Mouse (Mus musculus) MEL (cell line): ENCODE results near the gene Sez6.

Source experiments
- CTCF ChIP-seq, 3 experiments: IDR thresholded peaks in 2 of 3; conservative IDR thresholded peaks in 1 of 3; 2 replicates each; pipeline ENCODE4 v1.5.1; 2011 to 2012; ENCODE audit warnings: low read length in 3 of 3, low read depth in 2 of 3, mild to moderate bottlenecking in 2 of 3, improper control_type of control experiment in 1 of 3, inconsistent platforms in 1 of 3, mixed read lengths in 1 of 3, moderate library complexity in 1 of 3; ENCODE audit not compliant: control insufficient read depth in 1 of 3, insufficient read depth in 1 of 3, poor library complexity in 1 of 3, severe bottlenecking in 1 of 3
- EP300 ChIP-seq, 2 experiments: IDR thresholded peaks; 2 replicates each; pipeline ENCODE4 v1.6.1; 2011; ENCODE audit warnings: improper control_type of control experiment in 2 of 2, low read length in 2 of 2, low read depth in 1 of 2, mild to moderate bottlenecking in 1 of 2
- ETS1 ChIP-seq: IDR thresholded peaks from 2 replicates; pipeline ENCODE4 v1.6.1; 2012; ENCODE audit warnings: low read depth, mild to moderate bottlenecking, inconsistent platforms, low read length, improper control_type of control experiment, moderate library complexity
- GABPA ChIP-seq: IDR thresholded peaks from 2 replicates; pipeline ENCODE4 v1.6.1; 2012; ENCODE audit warnings: low read depth, mild to moderate bottlenecking, inconsistent platforms, low read length, improper control_type of control experiment, moderate library complexity
- MXI1 ChIP-seq: IDR thresholded peaks from 2 replicates; pipeline ENCODE4 v1.6.1; 2011; ENCODE audit warnings: mild to moderate bottlenecking, low read depth, low read length, improper control_type of control experiment
- NRF1 ChIP-seq: IDR thresholded peaks from 2 replicates; pipeline ENCODE4 v1.6.1; 2014; ENCODE audit warnings: low read depth, mild to moderate bottlenecking, inconsistent platforms, low read length, improper control_type of control experiment, moderate library complexity; ENCODE audit not compliant: poor library complexity, insufficient read depth, severe bottlenecking
- POLR2A ChIP-seq, 2 experiments: IDR thresholded peaks; 2 replicates each; pipeline ENCODE4 v1.6.1; 2011 to 2012; ENCODE audit warnings: low read length in 2 of 2, mild to moderate bottlenecking in 2 of 2, control low read depth in 1 of 2, improper control_type of control experiment in 1 of 2, low read depth in 1 of 2, moderate library complexity in 1 of 2; ENCODE audit not compliant: control insufficient read depth in 1 of 2, insufficient read depth in 1 of 2, poor library complexity in 1 of 2
- RCOR1 ChIP-seq: IDR thresholded peaks from 2 replicates; pipeline ENCODE4 v1.6.1; 2012; ENCODE audit warnings: low read depth, mild to moderate bottlenecking, inconsistent platforms, low read length, improper control_type of control experiment
- SMC3 ChIP-seq: IDR thresholded peaks from 2 replicates; pipeline ENCODE4 v1.6.1; 2011; ENCODE audit warnings: low read depth, low read length, improper control_type of control experiment
- TAL1 ChIP-seq: IDR thresholded peaks from 2 replicates; pipeline ENCODE4 v1.6.1; 2012; ENCODE audit warnings: mild to moderate bottlenecking, inconsistent platforms, low read length, moderate library complexity, mixed read lengths
- TCF12 ChIP-seq: IDR thresholded peaks from 2 replicates; pipeline ENCODE4 v1.6.1; 2014; ENCODE audit warnings: low read depth, mild to moderate bottlenecking, inconsistent platforms, low read length, improper control_type of control experiment, moderate library complexity
- USF1 ChIP-seq: IDR thresholded peaks from 2 replicates; pipeline ENCODE4 v1.6.1; 2014; ENCODE audit warnings: low read depth, mild to moderate bottlenecking, inconsistent platforms, low read length, improper control_type of control experiment, moderate library complexity
- ZNF384 ChIP-seq: IDR thresholded peaks from 2 replicates; pipeline ENCODE4 v1.6.1; 2012; ENCODE audit warnings: low read depth, mild to moderate bottlenecking, inconsistent platforms, low read length, improper control_type of control experiment

DNA sequence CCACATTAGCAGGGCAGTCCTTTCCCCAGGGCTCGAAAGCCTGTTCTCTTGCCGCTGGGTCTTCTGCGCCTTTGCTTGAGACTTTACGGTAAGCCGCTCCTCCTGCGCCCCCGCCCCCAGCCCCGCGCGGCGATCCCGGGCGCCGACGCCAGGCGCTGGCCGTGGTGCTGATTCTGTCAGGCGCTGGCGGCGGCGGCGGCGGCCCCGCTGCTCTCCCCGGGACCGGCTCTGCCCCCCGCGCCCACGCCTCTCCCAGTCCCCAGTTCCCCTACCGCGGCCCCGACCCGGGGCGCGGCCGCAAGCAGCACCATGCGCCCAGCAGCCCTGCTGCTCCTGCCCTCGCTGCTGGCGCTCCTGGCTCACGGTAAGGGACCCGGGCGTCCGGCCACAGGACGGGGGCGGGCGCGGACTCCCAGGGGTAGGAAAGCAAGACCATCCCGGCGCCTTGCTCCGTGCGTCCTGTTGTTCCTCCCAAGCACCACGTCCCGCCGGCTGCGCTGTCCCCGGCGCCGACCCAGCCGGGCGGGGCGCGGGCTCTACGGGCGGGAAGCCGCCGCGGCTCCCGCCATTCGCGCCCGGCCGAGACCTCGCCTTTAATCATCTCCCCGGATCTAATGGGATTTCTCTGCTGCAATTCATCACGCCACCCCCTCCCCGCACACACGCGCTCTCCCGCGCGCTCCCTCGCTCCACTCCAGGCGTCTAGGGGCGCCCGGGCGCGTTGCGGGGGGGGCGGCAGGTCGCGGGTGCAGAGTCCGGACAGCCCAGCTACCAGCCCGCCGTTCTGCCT, at the start of gene Sez6:
- no peak for TF ChIP-seq RCOR1
- no peak for TF ChIP-seq POLR2A (IDR thresholded peaks at IDR 0.05; ENCODE audit: control insufficient read depth in 1 of 2, insufficient read depth in 1 of 2, low read depth in 1 of 2, low read length in 2 of 2, poor library complexity in 1 of 2)
- TF ChIP-seq EP300 (IDR thresholded peaks at IDR 0.05; ENCODE audit: low read depth in 1 of 2, low read length in 2 of 2): no peak
- TF ChIP-seq ETS1: no peak
- TF ChIP-seq CTCF (IDR thresholded peaks at IDR 0.05 in 2 of 3, conservative IDR thresholded peaks at IDR 0.05 in 1 of 3; ENCODE audit: control insufficient read depth in 1 of 3, insufficient read depth in 1 of 3, low read depth in 2 of 3, low read length in 3 of 3, poor library complexity in 1 of 3, severe bottlenecking in 1 of 3): no peak
- no peak for TF ChIP-seq GABPA
- TF ChIP-seq USF1: no peak
- no peak for TF ChIP-seq SMC3
- TF ChIP-seq NRF1: no peak
- no peak for TF ChIP-seq ZNF384
- no peak for TF ChIP-seq TAL1
- no peak for TF ChIP-seq MXI1
- TF ChIP-seq TCF12: no peak
